Mouse (Mus musculus) forebrain, postnatal 0 days (tissue): ENCODE data around the gene Anapc13. TPM values are rescaled to one million over a fixed set of nuclear protein-coding genes. Genes with fewer than 3 reads are reported as not detected.
A peak's percentile ranks its signal among the peaks of the same experiment; 100 is the strongest.

Experiments
- ATAC-seq: fragments of 200-750 bp; cut with Nextera tagmentation; 2 replicates; pipeline ENCODE4 v1.8.0; 2017; ENCODE audit warnings: mild to moderate bottlenecking, moderate library complexity
- DNase-seq: peaks from one replicate; pipeline ENCODE4 v3.0.0-alpha.2; 2015
- H3K27ac ChIP-seq: fragments of 300-500 bp; sonication (generic); 2 replicates; pipeline ENCODE4 v1.5.1; 2014; ENCODE audit warnings: low read depth, mild to moderate bottlenecking, antibody characterized with exemption, low read length, moderate library complexity, mixed read lengths
- H3K27me3 ChIP-seq: fragments of 300-500 bp; sonication (generic); 2 replicates; pipeline ENCODE4 v1.6.1; 2014; ENCODE audit warnings: mild to moderate bottlenecking, low read length, mixed read lengths; ENCODE audit not compliant: insufficient read depth
- H3K36me3 ChIP-seq: fragments of 300-500 bp; sonication (generic); 2 replicates; pipeline ENCODE4 v1.6.1; 2014; ENCODE audit warnings: mild to moderate bottlenecking, moderate library complexity; ENCODE audit not compliant: insufficient read depth
- H3K4me1 ChIP-seq: fragments of 300-500 bp; sonication (generic); 2 replicates; pipeline ENCODE4 v1.6.1; 2014; ENCODE audit warnings: antibody characterized with exemption; ENCODE audit not compliant: insufficient read depth
- H3K4me2 ChIP-seq: fragments of 300-500 bp; sonication (generic); 2 replicates; pipeline ENCODE4 v1.6.1; 2014; ENCODE audit warnings: low read depth, mild to moderate bottlenecking, moderate library complexity
- H3K4me3 ChIP-seq: fragments of 300-500 bp; sonication (generic); 2 replicates; pipeline ENCODE4 v1.5.1; 2014; ENCODE audit warnings: low read depth, low read length, mixed read lengths
- H3K9ac ChIP-seq: fragments of 300-500 bp; sonication (generic); 2 replicates; pipeline ENCODE4 v1.6.1; 2014; ENCODE audit warnings: mild to moderate bottlenecking
- H3K9me3 ChIP-seq: fragments of 300-500 bp; sonication (generic); 2 replicates; pipeline ENCODE4 v1.6.1; 2016; ENCODE audit warnings: low read length
- CTCF ChIP-seq: sonication (generic); IDR thresholded peaks from 2 replicates; pipeline ENCODE4 v1.5.1; 2016; ENCODE audit warnings: antibody characterized with exemption, control low read depth, low read depth
- WGBS: fragments of 180-500 bp; shearing (Covaris S2); extraction: QIAGEN DNeasy Blood & Tissue Kit; methylation state at CpG from one replicate; pipeline ENCODE4 v1.1.7; 2014; 5-methylcytosine and 5-hydroxymethylcytosine counted together
- polyA plus RNA-seq: library from polyadenylated mRNA; unstranded; fragments of >200 nt; fragmentation: Nextera tagmentation; extraction: Ambion mirVana; gene quantifications from 2 replicates; pipeline ENCODE4 v1.2.1, GENCODE M21; 2015
- total RNA-seq: library from RNA; depleted of rRNA; stranded (reverse); fragments of >200 nt; gene quantifications from 2 replicates; pipeline ENCODE4 v1.2.3, GENCODE M21; 2014; rRNA removed

Gene Anapc13
- total RNA-seq (22.5 and 26.8 TPM in 2 replicates), polyA plus RNA-seq (124 and 139 TPM in 2 replicates)

- WGBS, result 2% methylated on average over 84 of the region's 84 CpGs
- H3K4me1 ChIP-seq, result peaks cover 5% of the 10 kb centered on the region
Measured at GRCm38 (mm10) chr9:102625983-102626838, at the start of gene Anapc13, which contains the start of gene Cep63. Gene Anapc13 (plus strand): TSS chr9:102626296. Gene Cep63 (minus strand): TSS chr9:102626534.

GRCm38 (mm10) chr9:102577480-102577879 is 48.6 kb upstream of the Anapc13 start:
- Histone ChIP-seq H3K27me3 (no peaks in the 10 kb centered on the region), H3K27ac (no peak overlapping the region), H3K9ac (no peak overlapping the region), H3K9me3 (no peaks in the 10 kb centered on the region), H3K4me2 (no peak overlapping the region), H3K4me3 (no peak overlapping the region), H3K4me1 (no peaks in the 10 kb centered on the region), H3K36me3 (no peaks in the 10 kb centered on the region)
- WGBS, result 85% methylated on average over 5 of the region's 5 CpGs
- DNase-seq, result no peak
- no peak for ATAC-seq
- no peak for TF ChIP-seq CTCF

More at GRCm38 (mm10) chr9:102625983-102626838, at the start of gene Anapc13, which contains the start of gene Cep63:
- Histone ChIP-seq H3K27ac (peak within 1 kb of the TSS; percentile 96), H3K9me3 (no peaks in the 10 kb centered on the region), H3K9ac (peak within 1 kb of the TSS; percentile 86), H3K4me2 (peak within 1 kb of the TSS; percentile 85), H3K36me3 (no peaks in the 10 kb centered on the region), H3K27me3 (no peaks in the 10 kb centered on the region), H3K4me3 (peak within 1 kb of the TSS; percentile 81)
- DNase-seq (peak; percentile 99), ATAC-seq (peak; percentile 96)
- TF ChIP-seq CTCF, result peak; percentile 44

- WGBS, result 83% methylated on average over 12 of the region's 12 CpGs
- H3K27ac ChIP-seq, result no peak overlapping the region
- H3K9ac ChIP-seq, result no peak overlapping the region
- H3K4me2 ChIP-seq, result no peak overlapping the region
- peaks cover 23% of the 10 kb centered on the region for H3K36me3 ChIP-seq
- no peak for TF ChIP-seq CTCF
- no peaks in the 10 kb centered on the region for H3K9me3 ChIP-seq
- no peak for DNase-seq
- no peaks in the 10 kb centered on the region for H3K27me3 ChIP-seq
- ATAC-seq, result no peak
- H3K4me3 ChIP-seq, result no peak overlapping the region
- no peaks in the 10 kb centered on the region for H3K4me1 ChIP-seq
Measured at GRCm38 (mm10) chr9:102581921-102582469, 44.1 kb upstream of the Anapc13 start.

- Histone ChIP-seq H3K27me3 (no peaks in the 10 kb centered on the region), H3K4me1 (no peaks in the 10 kb centered on the region), H3K9ac (no peak overlapping the region), H3K4me2 (no peak overlapping the region), H3K36me3 (peaks cover 23% of the 10 kb centered on the region), H3K27ac (no peak overlapping the region), H3K9me3 (no peaks in the 10 kb centered on the region), H3K4me3 (no peak overlapping the region)
- WGBS, result 72% methylated on average over 5 of the region's 5 CpGs
- no peak for TF ChIP-seq CTCF
- no peak for ATAC-seq
- no peak for DNase-seq
Measured at GRCm38 (mm10) chr9:102587347-102587746, 38.7 kb upstream of the Anapc13 start.

DNA sequence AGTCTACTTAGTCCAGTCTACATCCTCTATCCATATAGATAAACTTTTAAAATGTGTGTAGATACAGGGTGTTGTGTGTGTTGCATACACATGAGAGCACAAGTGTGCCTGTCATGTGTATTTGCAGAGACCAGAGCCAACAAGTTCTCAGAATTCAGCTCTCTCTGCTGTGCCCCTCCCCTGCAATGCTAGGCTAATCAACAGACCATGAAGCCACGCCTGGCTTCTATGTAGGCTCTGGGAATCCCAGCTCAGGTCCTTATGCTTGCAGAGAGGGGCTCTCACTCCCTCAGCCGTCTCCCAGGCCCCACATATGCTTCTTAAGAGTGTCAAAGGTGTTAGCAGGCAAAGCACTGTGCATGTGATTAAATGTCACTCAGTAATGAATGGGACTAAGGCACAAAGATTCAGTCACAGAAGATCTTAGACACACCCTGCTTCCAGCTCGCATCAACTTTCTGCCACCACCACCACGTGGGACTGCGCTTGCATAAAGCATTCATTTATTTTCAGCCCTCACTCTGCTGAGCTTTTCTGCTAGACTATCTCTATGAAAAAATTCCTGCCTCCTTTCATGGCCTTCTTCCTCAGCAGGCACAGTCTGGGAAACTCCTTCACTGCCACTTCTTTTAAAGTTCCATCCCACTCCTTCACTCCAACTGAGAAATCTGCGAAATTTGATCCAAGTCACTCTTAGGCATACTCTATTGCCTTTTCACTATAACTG is 31.3 kb upstream of the Anapc13 start:
- no peak for TF ChIP-seq CTCF
- peak; percentile 20 for DNase-seq

GRCm38 (mm10) chr9:102595662-102596436 is 30.2 kb upstream of the Anapc13 start:
- ATAC-seq, result no peak
- DNase-seq, result no peak
- H3K27ac ChIP-seq, result no peak overlapping the region
- H3K9ac ChIP-seq, result no peak overlapping the region
- H3K9me3 ChIP-seq, result no peaks in the 10 kb centered on the region
- WGBS, result 73% methylated on average over 8 of the region's 8 CpGs
- no peak overlapping the region for H3K4me2 ChIP-seq
- peaks cover 21% of the 10 kb centered on the region for H3K36me3 ChIP-seq
- no peaks in the 10 kb centered on the region for H3K4me1 ChIP-seq
- H3K4me3 ChIP-seq, result no peak overlapping the region
- H3K27me3 ChIP-seq, result no peaks in the 10 kb centered on the region
- TF ChIP-seq CTCF, result no peak

More for the DNA sequence above, 31.3 kb upstream of the Anapc13 start:
- Histone ChIP-seq H3K4me1 (no peaks in the 10 kb centered on the region), H3K4me2 (no peak overlapping the region), H3K27me3 (no peaks in the 10 kb centered on the region), H3K4me3 (no peak overlapping the region), H3K9ac (no peak overlapping the region), H3K27ac (no peak overlapping the region), H3K9me3 (no peaks in the 10 kb centered on the region), H3K36me3 (peaks cover 21% of the 10 kb centered on the region)
- 33% methylated on average over 6 of the region's 6 CpGs for WGBS
- peak; percentile 32 for ATAC-seq
